Mouse (Mus musculus) heart, adult 2 months (tissue): ENCODE results near the gene Zfr2. TPM values are rescaled to one million over a fixed set of nuclear protein-coding genes. Genes with fewer than 3 reads are reported as not detected.
"Not testable (repeated sequence)": the region's sequence is repeated elsewhere in the genome, so short reads cannot be mapped to it uniquely, and the experiment has no call there.

Experiments used
- DNase-seq, 2 experiments: peaks; one replicate each; pipeline ENCODE4 v3.0.0; 2021
- H3K27ac ChIP-seq: fragments of 200-600 bp; 2 replicates; pipeline ENCODE4 v1.8.1; 2022
- H3K27me3 ChIP-seq: fragments of 200-500 bp; 2 replicates; pipeline ENCODE4 v1.6.1; 2012; ENCODE audit warnings: mild to moderate bottlenecking, low read length, inconsistent platforms, mixed read lengths; ENCODE audit not compliant: control insufficient read depth, insufficient read depth
- H3K36me3 ChIP-seq: fragments of 200-500 bp; 2 replicates; pipeline ENCODE4 v1.6.1; 2012; ENCODE audit warnings: low read length, inconsistent platforms; ENCODE audit not compliant: control insufficient read depth, insufficient read depth
- H3K4me1 ChIP-seq: fragments of 200-500 bp; 2 replicates; pipeline ENCODE4 v1.6.1; 2011; ENCODE audit warnings: low read length; ENCODE audit not compliant: control insufficient read depth, insufficient read depth
- H3K4me3 ChIP-seq: fragments of 200-600 bp; 2 replicates; pipeline ENCODE4 v1.8.1; 2022
- H3K79me2 ChIP-seq: fragments of 200-500 bp; replicated peaks from 2 replicates; pipeline ENCODE4 v1.6.1; 2012; ENCODE audit warnings: mild to moderate bottlenecking, inconsistent platforms, low read length, moderate library complexity, mixed read lengths; ENCODE audit not compliant: control insufficient read depth, insufficient read depth
- H3K9ac ChIP-seq: fragments of 200-500 bp; 2 replicates; pipeline ENCODE4 v1.6.1; 2012; ENCODE audit warnings: low read depth, mild to moderate bottlenecking, control low read depth, inconsistent platforms, low read length, mixed read lengths
- CTCF ChIP-seq: fragments of 200-600 bp; IDR thresholded peaks from 2 replicates; pipeline ENCODE4 v1.8.1; 2022; ENCODE audit warnings: antibody characterized with exemption, mild to moderate bottlenecking, moderate library complexity
- EP300 ChIP-seq: fragments of 200-500 bp; IDR thresholded peaks from 2 replicates; pipeline ENCODE4 v1.6.1; 2011; ENCODE audit warnings: low read depth, low read length, control low read depth; ENCODE audit not compliant: insufficient read depth
- POLR2A ChIP-seq: fragments of 200-500 bp; IDR thresholded peaks from 2 replicates; pipeline ENCODE4 v1.6.1; 2011; ENCODE audit warnings: mild to moderate bottlenecking, low read depth, low read length, control low read depth; ENCODE audit not compliant: insufficient read depth
- WGBS: fragments of 180-500 bp; shearing (Covaris S2); methylation state at CpG from one replicate; pipeline ENCODE4 v1.1.7; 2018; 5-methylcytosine and 5-hydroxymethylcytosine counted together
- intact Hi-C: fragments of 180-260 bp; cut with DNase I; formaldehyde crosslinking; loops from one replicate; pipeline ENCODE4 v1.15.1; 2025
- polyA plus RNA-seq: library from polyadenylated mRNA; depleted of rRNA; stranded (reverse); fragments of >200 nt; gene quantifications from 2 replicates; pipeline ENCODE4 v1.2.3, GENCODE M21; 2012
- total RNA-seq, 2 experiments: library from RNA; stranded (reverse); gene quantifications; 2 replicates each; pipeline ENCODE4 v1.2.3; 2021

Gene Zfr2
- total and polyA plus RNA-seq, 3 experiments: 1.8 to 5.0 (median 2.0) TPM

DNA sequence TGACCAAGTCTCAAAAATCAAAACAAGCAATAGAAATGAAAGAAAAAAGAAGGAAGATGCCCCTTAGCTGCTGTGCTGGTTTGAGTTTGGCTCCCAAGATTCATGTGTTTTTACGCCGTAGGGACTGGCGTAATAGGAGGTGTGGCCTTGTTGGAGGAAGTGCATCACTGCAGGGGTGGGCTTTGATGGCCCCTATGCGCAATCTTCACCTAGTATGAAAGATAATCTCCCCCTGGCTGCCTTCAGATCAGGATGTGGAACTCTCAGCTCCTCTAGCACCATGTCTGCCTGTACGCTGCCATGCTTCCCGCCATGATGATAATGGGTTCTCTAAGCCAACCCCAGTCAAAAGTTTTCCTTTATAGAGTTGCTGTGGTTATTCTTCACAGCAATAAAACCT is 16.7 kb upstream of the Zfr2 start:
- Histone ChIP-seq H3K4me1 (no peaks in the 10 kb centered on the region), H3K9ac (no peak overlapping the region), H3K4me3 (no peak overlapping the region), H3K27ac (no peak overlapping the region), H3K27me3 (no peaks in the 10 kb centered on the region; the same call in 1 of the 2 replicates), H3K36me3 (no peaks in the 10 kb centered on the region), H3K79me2 (no peaks in the 10 kb centered on the region)
- no peak for TF ChIP-seq CTCF
- no peak for TF ChIP-seq POLR2A
- no peak for DNase-seq
- 88% methylated on average over 6 of the region's 6 CpGs for WGBS
- intact Hi-C loops: no loop called here

DNA sequence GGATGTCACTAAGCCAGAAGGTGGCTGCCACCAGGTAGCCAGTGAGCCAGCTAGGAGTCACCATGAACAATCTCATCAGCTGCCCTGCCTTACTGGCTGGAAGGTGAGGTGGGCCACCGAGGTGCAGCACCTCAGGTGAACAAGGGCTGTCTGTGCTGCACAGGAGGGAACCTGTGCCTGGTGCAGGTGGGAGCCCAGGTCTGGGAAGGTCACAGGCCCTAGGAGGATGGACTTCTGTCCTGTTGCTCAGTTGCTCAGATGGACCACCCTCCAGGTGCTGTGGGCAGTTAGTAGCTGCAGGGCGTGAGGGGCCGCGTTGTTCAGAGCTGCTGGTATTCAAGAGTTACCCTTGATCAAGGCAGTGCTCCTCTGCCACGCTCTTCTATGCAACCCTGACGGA is 16.1 kb upstream of the Zfr2 start:
- no peaks in the 10 kb centered on the region; the same call in 1 of the 2 replicates for H3K27me3 ChIP-seq
- intact Hi-C loops: no loop called here
- H3K36me3 ChIP-seq: no peaks in the 10 kb centered on the region
- no peak overlapping the region for H3K4me3 ChIP-seq
- 84% methylated on average over 6 of the region's 6 CpGs for WGBS
- H3K27ac ChIP-seq: no peak overlapping the region
- TF ChIP-seq EP300 (no peak), CTCF (no peak), POLR2A (no peak)
- no peaks in the 10 kb centered on the region for H3K79me2 ChIP-seq
- no peaks in the 10 kb centered on the region for H3K4me1 ChIP-seq
- no peak overlapping the region for H3K9ac ChIP-seq
- DNase-seq: no peak

DNA sequence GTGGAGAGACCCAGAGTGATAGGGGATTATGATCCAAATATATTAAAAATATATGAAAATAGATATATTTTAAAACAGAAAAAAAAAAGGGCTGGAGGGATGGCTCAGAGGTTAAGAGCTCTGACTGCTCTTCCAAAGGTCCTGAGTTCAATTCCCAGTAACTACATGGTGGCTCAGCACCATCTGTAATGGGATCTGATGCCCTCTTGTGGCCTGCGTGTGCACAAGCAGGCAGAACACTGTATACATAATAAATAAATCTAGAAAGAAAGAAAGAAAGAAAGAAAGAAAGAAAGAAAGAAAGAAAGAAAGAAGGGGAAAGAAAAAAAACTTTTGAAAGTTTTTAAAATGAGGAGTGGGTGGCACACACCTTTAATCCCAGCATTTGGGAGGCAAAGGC is 15.7 kb upstream of the Zfr2 start:
- H3K36me3 ChIP-seq, H3K4me1 ChIP-seq, H3K27ac ChIP-seq, intact Hi-C loops, H3K9ac ChIP-seq, H3K4me3 ChIP-seq, DNase-seq, H3K79me2 ChIP-seq, H3K27me3 ChIP-seq: not testable (repeated sequence)
- TF ChIP-seq CTCF: peak; percentile 79
- 17% methylated on average over 1 of the region's 1 CpGs for WGBS

DNA sequence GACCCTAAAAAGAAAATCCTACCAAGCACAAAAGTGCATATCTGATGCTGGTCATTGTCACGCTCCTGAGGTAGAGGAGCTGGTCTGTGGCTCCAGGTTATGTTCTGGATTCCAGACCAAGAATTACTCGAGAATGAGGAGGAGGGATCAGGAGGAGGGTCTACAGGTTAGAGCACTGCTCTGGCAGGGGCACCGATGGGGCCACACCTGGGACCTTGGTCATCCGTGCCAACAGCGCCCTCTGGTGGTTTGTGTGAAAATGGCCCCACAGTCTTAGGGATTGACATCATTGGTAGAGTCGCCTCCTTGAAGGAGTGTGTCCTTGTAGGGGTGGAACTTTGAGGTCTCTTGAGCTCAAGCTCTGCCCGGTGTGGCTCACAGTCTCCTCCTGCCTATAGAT is 15.0 kb upstream of the Zfr2 start:
- no peak overlapping the region for H3K4me3 ChIP-seq
- H3K36me3 ChIP-seq: no peaks in the 10 kb centered on the region
- no peak overlapping the region for H3K27ac ChIP-seq
- DNase-seq: peak; percentile 64 to 78
- TF ChIP-seq EP300 (0 out of 2 replicates have a peak, but pooled peaks have one; percentile 16), POLR2A (no peak), CTCF (peak; percentile 92)
- H3K9ac ChIP-seq: no peak overlapping the region
- 24% methylated on average over 7 of the region's 7 CpGs for WGBS
- no peaks in the 10 kb centered on the region; the same call in 1 of the 2 replicates for H3K27me3 ChIP-seq
- no peaks in the 10 kb centered on the region for H3K4me1 ChIP-seq
- H3K79me2 ChIP-seq: no peaks in the 10 kb centered on the region
- intact Hi-C loops: loop anchor here (1.0 kb wide), 1 partner anchor 20 kb away; no protein-coding TSS in a partner anchor

DNA sequence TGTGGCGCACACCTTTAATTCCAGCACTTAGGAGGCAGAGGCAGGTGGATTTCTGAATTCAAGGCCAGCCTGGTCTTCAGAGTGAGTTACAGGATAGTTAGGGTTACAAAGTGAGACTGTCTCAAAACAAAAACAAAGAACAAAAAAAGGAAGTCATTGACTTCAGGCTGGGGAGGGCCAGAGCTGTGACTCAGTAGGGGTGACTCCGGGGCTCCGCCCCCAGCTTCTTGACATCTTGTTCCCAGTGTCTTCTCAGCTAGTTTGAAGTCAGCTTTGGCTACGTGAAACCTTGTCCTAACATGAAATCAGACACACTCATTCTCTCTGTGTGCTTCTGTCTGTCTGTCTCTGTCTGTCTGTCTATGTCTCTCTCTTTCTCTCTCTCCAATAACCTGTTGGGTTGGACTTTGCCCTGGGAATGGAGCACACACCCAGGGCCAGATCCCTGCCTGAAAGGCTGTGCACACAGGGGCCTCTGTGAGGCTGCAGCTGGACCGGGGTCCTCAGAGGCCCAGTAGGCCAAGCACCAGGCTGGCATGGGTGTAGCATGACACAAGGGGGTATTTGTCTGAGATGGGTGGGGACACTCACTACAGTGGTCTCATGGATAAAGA is 11.4 kb upstream of the Zfr2 start:
- intact Hi-C loops: no loop called here
- Histone ChIP-seq H3K36me3 (no peaks in the 10 kb centered on the region), H3K27me3 (no peaks in the 10 kb centered on the region; the same call in 1 of the 2 replicates), H3K4me3 (no peak overlapping the region), H3K4me1 (no peaks in the 10 kb centered on the region), H3K27ac (no peak overlapping the region), H3K79me2 (no peaks in the 10 kb centered on the region), H3K9ac (no peak overlapping the region)
- DNase-seq: no peak
- 78% methylated on average over 5 of the region's 5 CpGs for WGBS
- no peak for TF ChIP-seq CTCF
- no peak for TF ChIP-seq EP300
- TF ChIP-seq POLR2A: no peak

DNA sequence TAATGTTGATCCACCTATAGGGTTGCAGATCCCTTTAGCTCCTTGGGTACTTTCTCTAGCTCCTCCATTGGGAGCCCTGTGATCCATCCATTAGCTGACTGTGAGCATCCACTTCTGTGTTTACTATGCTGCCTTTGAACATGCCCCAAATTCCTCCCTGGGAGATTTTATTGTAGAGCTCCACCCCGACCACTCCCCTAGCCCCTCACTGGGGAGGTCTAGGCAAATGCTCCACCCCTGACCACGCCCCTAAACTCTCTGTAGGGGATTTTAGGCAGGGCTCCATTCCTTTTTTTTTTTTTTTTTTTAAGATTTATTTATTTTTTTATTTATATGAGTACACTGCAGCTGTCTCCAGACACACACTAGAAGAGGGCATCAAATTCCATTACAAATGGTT is 9.2 kb upstream of the Zfr2 start:
- H3K79me2 ChIP-seq, H3K27me3 ChIP-seq, DNase-seq, H3K9ac ChIP-seq, H3K4me1 ChIP-seq, H3K27ac ChIP-seq, H3K36me3 ChIP-seq, H3K4me3 ChIP-seq, intact Hi-C loops: not testable (repeated sequence)
- whole genome bisulfite sequencing: 65% methylated on average over 2 of the region's 2 CpGs
